Mouse (Mus musculus): ENCODE measurements at regions not wholly inside any gene's neighbourhood (a gene's known extent, or its start where the extent isn't known, plus 50 kb on each side); places are given as distances from the start of the nearest gene placed in this dataset.

GRCm38 (mm10) chr8:17690074-17690848 lies 1287.8 kb downstream of the Defb40 start:
- H3K27ac ChIP-seq (ENCODE audit: insufficient read depth, low read length), result no peak overlapping the region
- TF ChIP-seq CTCF (IDR thresholded peaks at IDR 0.05; ENCODE audit: extremely low read depth, insufficient read depth, low read length), result no peak
- TF ChIP-seq POLR2A (IDR thresholded peaks at IDR 0.05; ENCODE audit: extremely low read depth, insufficient read depth, low read length), result no peak
- no peaks in the 10 kb centered on the region for H3K4me1 ChIP-seq (ENCODE audit: control insufficient read depth, insufficient read depth, low read length)
- no peak overlapping the region for H3K4me3 ChIP-seq (ENCODE audit: insufficient read depth, low read length)

- no peaks in the 10 kb centered on the region for H3K4me1 ChIP-seq (ENCODE audit: control insufficient read depth, insufficient read depth, low read length)
- no peak overlapping the region for H3K4me3 ChIP-seq (ENCODE audit: insufficient read depth, low read length)
- no peak for TF ChIP-seq CTCF (IDR thresholded peaks at IDR 0.05; ENCODE audit: extremely low read depth, insufficient read depth, low read length)
- TF ChIP-seq POLR2A (IDR thresholded peaks at IDR 0.05; ENCODE audit: extremely low read depth, insufficient read depth, low read length), result no peak
- H3K27ac ChIP-seq (ENCODE audit: insufficient read depth, low read length), result no peak overlapping the region
These were observed 1288.4 kb downstream of the Defb40 start for GRCm38 (mm10) chr8:17689641-17690040.

GRCm38 (mm10) chr8:17687084-17687483 lies 1291.0 kb downstream of the Defb40 start:
- H3K4me1 ChIP-seq (ENCODE audit: control insufficient read depth, insufficient read depth, low read length), result no peaks in the 10 kb centered on the region
- no peak overlapping the region for H3K4me3 ChIP-seq (ENCODE audit: insufficient read depth, low read length)
- TF ChIP-seq CTCF (IDR thresholded peaks at IDR 0.05; ENCODE audit: extremely low read depth, insufficient read depth, low read length), result no peak
- TF ChIP-seq POLR2A (IDR thresholded peaks at IDR 0.05; ENCODE audit: extremely low read depth, insufficient read depth, low read length), result no peak
- no peak overlapping the region for H3K27ac ChIP-seq (ENCODE audit: insufficient read depth, low read length)

GRCm38 (mm10) chr8:17664371-17665141 lies 1313.5 kb downstream of the Defb40 start:
- Histone ChIP-seq H3K4me3 (ENCODE audit: insufficient read depth, low read length) (no peak overlapping the region), H3K4me1 (ENCODE audit: control insufficient read depth, insufficient read depth, low read length) (peaks cover 1% of the 10 kb centered on the region; the same call in 1 of the 2 replicates), H3K27ac (ENCODE audit: insufficient read depth, low read length) (peak overlapping the region; percentile 6; the same call in 1 of the 2 replicates)
- TF ChIP-seq CTCF (IDR thresholded peaks at IDR 0.05; ENCODE audit: extremely low read depth, insufficient read depth, low read length) (peak; percentile 59), POLR2A (IDR thresholded peaks at IDR 0.05; ENCODE audit: extremely low read depth, insufficient read depth, low read length) (no peak)

- Histone ChIP-seq H3K4me1 (ENCODE audit: control insufficient read depth, insufficient read depth, low read length) (peaks cover 1% of the 10 kb centered on the region; the same call in 1 of the 2 replicates), H3K27ac (ENCODE audit: insufficient read depth, low read length) (no peak overlapping the region), H3K4me3 (ENCODE audit: insufficient read depth, low read length) (no peak overlapping the region)
- TF ChIP-seq CTCF (IDR thresholded peaks at IDR 0.05; ENCODE audit: extremely low read depth, insufficient read depth, low read length) (no peak), POLR2A (IDR thresholded peaks at IDR 0.05; ENCODE audit: extremely low read depth, insufficient read depth, low read length) (no peak)
These were observed 1318.2 kb downstream of the Defb40 start for GRCm38 (mm10) chr8:17659753-17660361.

GRCm38 (mm10) chr8:17653786-17654185 lies 1324.3 kb downstream of the Defb40 start:
- no peak overlapping the region for H3K4me3 ChIP-seq (ENCODE audit: insufficient read depth, low read length)
- TF ChIP-seq CTCF (IDR thresholded peaks at IDR 0.05; ENCODE audit: extremely low read depth, insufficient read depth, low read length), result no peak
- no peak for TF ChIP-seq POLR2A (IDR thresholded peaks at IDR 0.05; ENCODE audit: extremely low read depth, insufficient read depth, low read length)
- H3K27ac ChIP-seq (ENCODE audit: insufficient read depth, low read length), result no peak overlapping the region

GRCm38 (mm10) chr8:17647559-17647958 lies 1330.5 kb downstream of the Defb40 start:
- TF ChIP-seq POLR2A (IDR thresholded peaks at IDR 0.05; ENCODE audit: extremely low read depth, insufficient read depth, low read length) (no peak), CTCF (IDR thresholded peaks at IDR 0.05; ENCODE audit: extremely low read depth, insufficient read depth, low read length) (no peak)
- Histone ChIP-seq H3K4me1 (ENCODE audit: control insufficient read depth, insufficient read depth, low read length) (no peaks in the 10 kb centered on the region), H3K27ac (ENCODE audit: insufficient read depth, low read length) (no peak overlapping the region), H3K4me3 (ENCODE audit: insufficient read depth, low read length) (no peak overlapping the region)

More at GRCm38 (mm10) chr8:17653786-17654185, 1324.3 kb downstream of the Defb40 start:
- no peaks in the 10 kb centered on the region for H3K4me1 ChIP-seq (ENCODE audit: control insufficient read depth, insufficient read depth, low read length)

GRCm38 (mm10) chr8:17621109-17621508 lies 1356.9 kb downstream of the Defb40 start:
- no peak overlapping the region for H3K4me3 ChIP-seq (ENCODE audit: insufficient read depth, low read length)
- no peaks in the 10 kb centered on the region for H3K4me1 ChIP-seq (ENCODE audit: control insufficient read depth, insufficient read depth, low read length)
- TF ChIP-seq POLR2A (IDR thresholded peaks at IDR 0.05; ENCODE audit: extremely low read depth, insufficient read depth, low read length) (no peak), CTCF (IDR thresholded peaks at IDR 0.05; ENCODE audit: extremely low read depth, insufficient read depth, low read length) (no peak)
- H3K27ac ChIP-seq (ENCODE audit: insufficient read depth, low read length), result no peak overlapping the region

- Histone ChIP-seq H3K27ac (ENCODE audit: insufficient read depth, low read length) (no peak overlapping the region), H3K4me1 (ENCODE audit: control insufficient read depth, insufficient read depth, low read length) (no peaks in the 10 kb centered on the region), H3K4me3 (ENCODE audit: insufficient read depth, low read length) (no peak overlapping the region)
- TF ChIP-seq POLR2A (IDR thresholded peaks at IDR 0.05; ENCODE audit: extremely low read depth, insufficient read depth, low read length) (no peak), CTCF (IDR thresholded peaks at IDR 0.05; ENCODE audit: extremely low read depth, insufficient read depth, low read length) (no peak)
These were observed 1359.2 kb downstream of the Defb40 start for GRCm38 (mm10) chr8:17618846-17619245.

Measured in cortical plate, adult 2 months (tissue).